Mouse (Mus musculus) lung, embryonic 15.5 days (tissue): Measurements from ENCODE around the gene Pik3cb. TPM values are rescaled to one million over a fixed set of nuclear protein-coding genes. Genes with fewer than 3 reads are reported as not detected.

Experiments used
- ATAC-seq: fragments of 200-750 bp; cut with Nextera tagmentation; 2 replicates; pipeline ENCODE4 v1.8.0; 2017; ENCODE audit warnings: moderate number of reproducible peaks, borderline replicate concordance; ENCODE audit not compliant: low FRiP score, low TSS enrichment; ENCODE audit errors: extremely low read depth
- H3K27ac ChIP-seq: fragments of 300-500 bp; sonication (generic); 2 replicates; pipeline ENCODE4 v1.5.1; 2015; ENCODE audit warnings: moderate library complexity, mild to moderate bottlenecking, inconsistent platforms
- H3K27me3 ChIP-seq: fragments of 300-500 bp; sonication (generic); 2 replicates; pipeline ENCODE4 v1.6.1; 2015; ENCODE audit warnings: inconsistent platforms
- H3K36me3 ChIP-seq: fragments of 300-500 bp; sonication (generic); 2 replicates; pipeline ENCODE4 v1.6.1; 2015; ENCODE audit warnings: inconsistent platforms
- H3K4me1 ChIP-seq: fragments of 300-500 bp; sonication (generic); 2 replicates; pipeline ENCODE4 v1.6.1; 2015; ENCODE audit warnings: inconsistent platforms
- H3K4me2 ChIP-seq: fragments of 300-500 bp; sonication (generic); 2 replicates; pipeline ENCODE4 v1.6.1; 2015; ENCODE audit warnings: inconsistent platforms, mild to moderate bottlenecking, moderate library complexity
- H3K4me3 ChIP-seq: fragments of 300-500 bp; sonication (generic); 2 replicates; pipeline ENCODE4 v1.5.1; 2015; ENCODE audit warnings: mild to moderate bottlenecking, inconsistent platforms
- H3K9ac ChIP-seq: fragments of 300-500 bp; sonication (generic); 2 replicates; pipeline ENCODE4 v1.6.1; 2015; ENCODE audit warnings: inconsistent platforms
- H3K9me3 ChIP-seq: fragments of 300-500 bp; sonication (generic); 2 replicates; pipeline ENCODE4 v1.6.1; 2016; ENCODE audit warnings: inconsistent platforms
- WGBS: fragments of 180-500 bp; shearing (Covaris S2); methylation state at CpG from one replicate; pipeline ENCODE4 v1.1.7; 2015; 5-methylcytosine and 5-hydroxymethylcytosine counted together
- polyA plus RNA-seq: library from polyadenylated mRNA; unstranded; fragments of >200 nt; fragmentation: Nextera tagmentation; extraction: Ambion mirVana; gene quantifications from 2 replicates; pipeline ENCODE4 v1.2.1, GENCODE M21; 2015

Pik3cb gene
- polyA plus RNA-seq, 1 experiment from 2014 or later, result 1.5 TPM

GRCm38 (mm10) chr9:99144416-99144989 is 4.1 kb upstream of the Pik3cb start:
- peaks cover 6% of the 10 kb centered on the region for H3K4me1 ChIP-seq
- H3K9me3 ChIP-seq, result no peaks in the 10 kb centered on the region
- ATAC-seq, result no peak
- no peak overlapping the region for H3K4me3 ChIP-seq
- H3K9ac ChIP-seq, result no peak overlapping the region
- H3K27ac ChIP-seq, result no peak overlapping the region
- peaks cover 19% of the 10 kb centered on the region for H3K27me3 ChIP-seq
- no peak overlapping the region for H3K4me2 ChIP-seq
- 26% methylated on average over 7 of the region's 7 CpGs for WGBS
- no peaks in the 10 kb centered on the region for H3K36me3 ChIP-seq

DNA sequence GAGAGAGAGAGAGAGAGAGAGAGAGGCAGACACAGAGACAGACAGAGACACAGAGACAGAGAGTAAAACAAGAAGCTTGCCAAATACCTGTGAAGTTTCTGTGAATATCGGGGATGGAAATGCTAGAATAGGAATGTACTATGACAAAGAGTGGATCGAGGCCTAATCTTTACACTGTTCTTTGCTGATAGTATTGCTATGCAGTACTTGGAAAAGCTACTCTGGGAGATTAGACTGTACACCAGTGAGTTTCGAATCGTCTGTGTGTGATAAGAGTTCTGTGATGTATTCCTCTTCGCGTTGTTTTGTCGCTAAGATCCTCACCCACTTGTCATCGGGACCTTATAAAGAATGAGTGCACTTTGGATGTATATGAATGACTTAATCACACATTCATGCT is 1.2 kb upstream of the Pik3cb start:
- 70% methylated on average over 8 of the region's 8 CpGs for WGBS
- H3K9ac ChIP-seq, result no peak overlapping the region
- ATAC-seq, result no peak
- no peaks in the 10 kb centered on the region for H3K36me3 ChIP-seq
- H3K4me1 ChIP-seq, result peaks cover 6% of the 10 kb centered on the region
- H3K27me3 ChIP-seq, result peaks cover 27% of the 10 kb centered on the region
- no peak overlapping the region for H3K27ac ChIP-seq
- no peak overlapping the region for H3K4me2 ChIP-seq
- no peak overlapping the region for H3K4me3 ChIP-seq
- no peaks in the 10 kb centered on the region for H3K9me3 ChIP-seq

- Histone ChIP-seq H3K27me3 (peaks cover 27% of the 10 kb centered on the region), H3K27ac (no peak overlapping the region; the same call in 1 of the 2 replicates), H3K9me3 (no peaks in the 10 kb centered on the region), H3K9ac (no peak overlapping the region), H3K4me1 (peaks cover 6% of the 10 kb centered on the region), H3K4me3 (peak overlapping the region; percentile 89; the same call in 1 of the 2 replicates), H3K4me2 (peak overlapping the region; percentile 90), H3K36me3 (no peaks in the 10 kb centered on the region)
- 31% methylated on average over 3 of the region's 3 CpGs for WGBS
- no peak for ATAC-seq
Observed at GRCm38 (mm10) chr9:99141171-99141570, 750 bp upstream of the Pik3cb start.

DNA sequence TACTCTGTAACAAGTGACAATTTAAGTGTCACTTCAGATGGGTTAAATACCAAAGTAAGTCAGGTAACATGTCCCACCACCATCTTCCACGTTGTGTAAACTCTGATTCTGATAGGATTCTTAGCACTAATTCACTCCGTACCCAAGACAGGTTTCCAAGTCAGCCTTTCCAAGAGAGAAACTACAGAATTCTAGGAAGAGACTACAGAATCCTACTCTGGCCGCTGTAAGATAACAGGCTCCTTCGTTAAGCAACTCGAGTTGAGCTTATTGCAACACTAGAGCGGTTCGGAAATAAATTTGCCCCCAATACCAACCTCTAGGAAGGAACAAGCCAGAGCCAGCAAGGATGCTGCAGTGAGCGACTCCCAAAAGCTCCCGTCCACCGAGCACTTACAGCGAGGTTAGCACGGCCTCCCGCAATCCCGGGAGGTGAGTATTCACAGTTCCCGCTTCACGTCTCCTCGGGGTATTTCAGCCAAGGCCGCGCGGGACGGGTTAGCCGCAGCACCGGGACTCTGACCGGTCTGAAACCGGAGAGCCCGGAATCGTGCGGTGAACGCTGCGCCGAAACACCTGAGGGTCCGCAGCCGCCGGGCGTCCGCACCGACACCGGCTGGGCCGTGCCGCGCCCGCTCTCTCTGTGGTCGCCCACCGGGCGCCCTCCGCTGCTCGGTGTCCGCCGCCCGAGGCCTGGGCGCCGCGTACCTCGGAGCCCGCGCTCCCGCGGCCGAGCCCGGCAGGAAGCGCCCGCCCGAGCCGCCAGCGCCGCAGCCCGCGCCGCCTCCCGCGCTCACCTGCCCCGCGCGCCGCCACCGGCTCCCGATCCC is 1.0 kb downstream of the Pik3cb start:
- H3K4me3 ChIP-seq, result peak overlapping the region; percentile 89
- peaks cover 6% of the 10 kb centered on the region for H3K4me1 ChIP-seq
- peak; percentile 84 for ATAC-seq
- peak overlapping the region; percentile 78 for H3K27ac ChIP-seq
- peak overlapping the region; percentile 71 for H3K9ac ChIP-seq
- peak overlapping the region; percentile 90 for H3K4me2 ChIP-seq
- no peaks in the 10 kb centered on the region for H3K36me3 ChIP-seq
- H3K27me3 ChIP-seq, result peaks cover 27% of the 10 kb centered on the region
- WGBS, result under 1% methylated on average over 49 of the region's 77 CpGs
- no peaks in the 10 kb centered on the region for H3K9me3 ChIP-seq

GRCm38 (mm10) chr9:99137301-99137700 is 3.1 kb downstream of the Pik3cb start:
- Histone ChIP-seq H3K36me3 (no peaks in the 10 kb centered on the region), H3K4me2 (no peak overlapping the region), H3K9me3 (no peaks in the 10 kb centered on the region), H3K27ac (no peak overlapping the region), H3K27me3 (peaks cover 25% of the 10 kb centered on the region), H3K4me3 (no peak overlapping the region), H3K9ac (no peak overlapping the region), H3K4me1 (peaks cover 12% of the 10 kb centered on the region)
- 77% methylated on average over 5 of the region's 5 CpGs for WGBS
- no peak for ATAC-seq

GRCm38 (mm10) chr9:99131951-99132470 is 8.4 kb downstream of the Pik3cb start:
- ATAC-seq, result no peak
- no peak overlapping the region for H3K9ac ChIP-seq
- 32% methylated on average over 3 of the region's 3 CpGs for WGBS

DNA sequence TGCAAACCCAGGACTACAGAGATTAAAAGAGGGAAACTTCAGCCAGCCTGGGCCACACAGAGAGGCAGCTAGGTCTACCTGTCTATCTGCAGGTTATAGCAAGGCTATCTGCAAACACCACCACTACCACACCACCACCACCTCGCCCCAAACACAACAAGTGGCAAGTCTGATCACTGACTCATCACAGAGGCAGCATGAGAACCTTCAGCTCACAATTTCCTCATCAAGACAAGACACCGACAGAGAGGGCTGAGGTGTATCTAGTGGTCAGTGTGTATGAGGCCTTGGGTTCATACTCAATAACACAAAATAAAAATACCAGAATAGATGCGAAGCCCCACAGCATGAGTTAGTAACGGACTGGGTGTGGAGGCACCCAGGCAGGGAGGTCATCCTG is 9.3 kb downstream of the Pik3cb start:
- Histone ChIP-seq H3K4me2 (no peak overlapping the region), H3K4me1 (peaks cover 9% of the 10 kb centered on the region; the same call in 1 of the 2 replicates), H3K36me3 (no peaks in the 10 kb centered on the region), H3K9ac (no peak overlapping the region), H3K4me3 (no peak overlapping the region), H3K27me3 (no peaks in the 10 kb centered on the region), H3K9me3 (no peaks in the 10 kb centered on the region), H3K27ac (no peak overlapping the region)
- 79% methylated on average over 4 of the region's 4 CpGs for WGBS
- no peak for ATAC-seq

More at GRCm38 (mm10) chr9:99131951-99132470, 8.4 kb downstream of the Pik3cb start:
- Histone ChIP-seq H3K4me2 (no peak overlapping the region), H3K9me3 (no peaks in the 10 kb centered on the region), H3K36me3 (no peaks in the 10 kb centered on the region), H3K4me1 (peaks cover 9% of the 10 kb centered on the region; the same call in 1 of the 2 replicates), H3K4me3 (no peak overlapping the region), H3K27ac (peak overlapping the region; percentile 21), H3K27me3 (no peaks in the 10 kb centered on the region)

DNA sequence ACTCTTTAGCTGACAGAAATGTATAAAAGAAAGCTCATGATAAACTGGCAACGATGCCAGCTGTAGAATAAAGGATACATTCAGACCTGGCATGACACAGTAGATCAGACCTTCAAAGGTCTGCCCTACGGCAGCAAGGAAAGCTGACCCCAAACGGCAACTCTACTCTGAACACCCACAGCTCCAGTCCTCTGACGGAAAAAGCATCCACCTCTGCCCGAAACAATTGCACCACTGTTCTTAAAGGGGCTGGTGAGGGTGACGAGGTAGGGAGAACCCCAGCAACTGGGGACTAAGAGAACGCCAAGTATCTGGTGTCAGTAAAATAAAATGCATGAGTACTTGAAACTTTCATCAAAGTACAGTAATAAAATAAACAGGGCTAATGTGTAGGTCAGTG is 12.8 kb downstream of the Pik3cb start:
- H3K4me3 ChIP-seq, result no peak overlapping the region
- no peak overlapping the region for H3K9ac ChIP-seq
- no peak overlapping the region for H3K27ac ChIP-seq
- H3K36me3 ChIP-seq, result no peaks in the 10 kb centered on the region
- no peaks in the 10 kb centered on the region for H3K9me3 ChIP-seq
- H3K27me3 ChIP-seq, result no peaks in the 10 kb centered on the region
- WGBS, result 56% methylated on average over 7 of the region's 7 CpGs
- peaks cover 6% of the 10 kb centered on the region; the same call in 1 of the 2 replicates for H3K4me1 ChIP-seq
- no peak for ATAC-seq
- no peak overlapping the region for H3K4me2 ChIP-seq

- Histone ChIP-seq H3K9ac (no peak overlapping the region), H3K36me3 (no peaks in the 10 kb centered on the region), H3K4me2 (no peak overlapping the region), H3K27ac (no peak overlapping the region), H3K4me1 (no peaks in the 10 kb centered on the region), H3K4me3 (no peak overlapping the region), H3K27me3 (no peaks in the 10 kb centered on the region), H3K9me3 (no peaks in the 10 kb centered on the region)
- ATAC-seq, result no peak
- WGBS, result 47% methylated on average over 4 of the region's 4 CpGs
Observed at GRCm38 (mm10) chr9:99122749-99123148, 17.7 kb downstream of the Pik3cb start.

DNA sequence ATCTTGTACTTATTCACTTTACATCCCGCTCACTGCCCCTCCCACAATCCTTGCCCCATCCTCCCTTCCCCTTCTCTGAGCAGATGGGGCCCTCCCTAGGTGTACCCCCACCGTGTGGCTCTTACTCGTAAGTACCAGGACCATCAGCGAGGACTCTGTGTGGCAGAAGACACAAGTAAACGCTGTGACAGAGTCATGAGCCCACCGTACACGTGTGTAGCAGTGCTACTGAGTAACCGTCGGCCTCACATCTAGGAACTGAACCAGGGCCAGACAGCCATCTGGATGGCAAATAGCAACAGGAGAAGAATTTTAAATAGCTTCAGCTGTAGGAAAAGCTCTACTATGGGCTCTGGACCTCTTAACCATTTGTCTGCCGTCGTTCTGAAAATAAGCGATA is 28.0 kb downstream of the Pik3cb start:
- Histone ChIP-seq H3K27me3 (no peaks in the 10 kb centered on the region), H3K9ac (no peak overlapping the region), H3K9me3 (no peaks in the 10 kb centered on the region), H3K4me2 (no peak overlapping the region), H3K36me3 (no peaks in the 10 kb centered on the region), H3K27ac (no peak overlapping the region), H3K4me3 (no peak overlapping the region), H3K4me1 (no peaks in the 10 kb centered on the region)
- WGBS, result 67% methylated on average over 12 of the region's 12 CpGs
- no peak for ATAC-seq

GRCm38 (mm10) chr9:99111085-99111484 is 29.3 kb downstream of the Pik3cb start:
- no peak overlapping the region for H3K4me2 ChIP-seq
- no peaks in the 10 kb centered on the region for H3K27me3 ChIP-seq
- no peaks in the 10 kb centered on the region for H3K9me3 ChIP-seq
- H3K27ac ChIP-seq, result no peak overlapping the region
- ATAC-seq, result no peak
- H3K4me1 ChIP-seq, result no peaks in the 10 kb centered on the region
- no peak overlapping the region for H3K9ac ChIP-seq
- no peaks in the 10 kb centered on the region for H3K36me3 ChIP-seq
- H3K4me3 ChIP-seq, result no peak overlapping the region
- 63% methylated on average over 1 of the region's 1 CpGs for WGBS

GRCm38 (mm10) chr9:99110213-99110612 is 30.2 kb downstream of the Pik3cb start:
- ATAC-seq, result no peak
- 61% methylated on average over 5 of the region's 5 CpGs for WGBS
- Histone ChIP-seq H3K9ac (no peak overlapping the region), H3K4me3 (no peak overlapping the region), H3K9me3 (no peaks in the 10 kb centered on the region), H3K27me3 (no peaks in the 10 kb centered on the region), H3K36me3 (no peaks in the 10 kb centered on the region), H3K4me2 (no peak overlapping the region), H3K27ac (no peak overlapping the region), H3K4me1 (no peaks in the 10 kb centered on the region)
